ENCODE assay signal across 8 mouse cellular contexts in the genomic region with DNA sequence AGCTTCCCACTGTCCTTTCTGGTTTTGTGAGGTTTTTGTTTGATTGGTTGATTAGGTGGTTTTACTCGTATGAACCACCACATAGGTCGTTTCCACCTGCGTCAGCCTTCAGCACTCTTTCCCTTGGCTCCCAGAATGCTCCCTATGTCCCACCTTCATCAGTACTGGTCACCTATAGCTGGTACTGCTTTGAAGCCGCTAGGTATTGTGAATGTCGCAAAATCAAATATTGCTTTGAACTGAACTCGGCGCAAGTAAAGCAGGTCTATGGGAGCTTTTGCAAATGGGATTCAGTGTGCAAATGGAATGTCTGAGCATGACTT. TPM values are rescaled to one million over a fixed set of nuclear protein-coding genes. Genes with fewer than 3 reads are reported as not detected.
DNase-seq lines count a peak whose midpoint lies in the region; ATAC-seq and TF ChIP-seq lines count a peak whose summit lies in the region.

No protein-coding gene starts in this region.

- WGBS in heart, embryonic 10.5 days, result 17% methylated on average over 7 of the region's 7 CpGs
- 20% methylated on average over 7 of the region's 7 CpGs for WGBS in forebrain, postnatal 0 days
- 10% methylated on average over 7 of the region's 7 CpGs for WGBS in macrophage (ENCODE audit: missing documents)

- H3K27ac ChIP-seq in heart, embryonic 10.5 days, result peak overlapping the region; percentile 89
- no peak overlapping the region for H3K27ac ChIP-seq in ES-E14 (ENCODE audit: insufficient read depth, low read depth, low read length, poor library complexity, severe bottlenecking)
- H3K27ac ChIP-seq in forebrain, postnatal 0 days (ENCODE audit: low read depth, low read length), result peak overlapping the region; percentile 88
- peak overlapping the region; percentile 42 for H3K27ac ChIP-seq in macrophage

- in situ Hi-C loops in ES-E14 (cut with MboI; ENCODE audit: low sequenced_read_pairs in 2 of 2, unreplicated experiment in 2 of 2), result no loop called here

- peak overlapping the region; percentile 95 for H3K4me2 ChIP-seq in forebrain, postnatal 0 days (ENCODE audit: low read depth)

- peak overlapping the region; percentile 96 for H3K4me3 ChIP-seq in heart, embryonic 10.5 days
- peak overlapping the region; percentile 81 to 90; a peak in 3 of 4 replicates for H3K4me3 ChIP-seq in ES-E14 (ENCODE audit: insufficient read depth in 1 of 2, low read depth in 1 of 2, low read length in 2 of 2, poor library complexity in 1 of 2, severe bottlenecking in 1 of 2)
- peak overlapping the region; percentile 80 for H3K4me3 ChIP-seq in forebrain, postnatal 0 days (ENCODE audit: low read depth, low read length)
- peak overlapping the region; percentile 63 for H3K4me3 ChIP-seq in macrophage (ENCODE audit: inconsistent target)

- H3K4me1 ChIP-seq in heart, embryonic 10.5 days, result peaks cover 23% of the 10 kb centered on the region
- H3K4me1 ChIP-seq in ES-E14 (ENCODE audit: control insufficient read depth in 2 of 2, insufficient read depth in 2 of 2, low read length in 2 of 2, poor library complexity in 1 of 2), result peaks cover 0 to 6% of the 10 kb centered on the region in 2 experiments; a peak in 1 of 4 replicates
- H3K4me1 ChIP-seq in forebrain, postnatal 0 days (ENCODE audit: insufficient read depth), result 0 out of 2 replicates have a peak, but pooled peaks cover 7% of the 10 kb centered on the region

- peaks cover 6% of the 10 kb centered on the region; the same call in 1 of the 2 replicates for H3K36me3 ChIP-seq in heart, embryonic 10.5 days
- H3K36me3 ChIP-seq in ES-E14 (ENCODE audit: control insufficient read depth, insufficient read depth, low read length, poor library complexity, severe bottlenecking), result no peaks in the 10 kb centered on the region
- peaks cover 3% of the 10 kb centered on the region; the same call in 1 of the 2 replicates for H3K36me3 ChIP-seq in forebrain, postnatal 0 days (ENCODE audit: insufficient read depth)
- H3K36me3 ChIP-seq in macrophage (ENCODE audit: inconsistent target), result no peaks in the 10 kb centered on the region

- no peaks in the 10 kb centered on the region for H3K9me3 ChIP-seq in heart, embryonic 10.5 days
- H3K9me3 ChIP-seq in ES-E14 (ENCODE audit: control insufficient read depth, insufficient read depth, low read depth, low read length), result no peaks in the 10 kb centered on the region
- H3K9me3 ChIP-seq in forebrain, postnatal 0 days (ENCODE audit: low read length), result no peaks in the 10 kb centered on the region

- DNase-seq in heart, embryonic 10.5 days (ENCODE audit: low spot score), result no peak
- no peak for DNase-seq in heart, postnatal 4 days
- no peak for DNase-seq in ES-E14 (ENCODE audit: low read depth, low spot score)
- no peak for DNase-seq in forebrain, postnatal 0 days
- DNase-seq in adrenal gland, postnatal 36 days, result no peak
- no peak for DNase-seq in cerebellum, adult 9-11 months
- no peak for DNase-seq in thymus, postnatal 14 days

- no peak; the same call in none of the 2 replicates for ATAC-seq in forebrain, postnatal 0 days

- no peak overlapping the region for H3K9ac ChIP-seq in ES-E14 (ENCODE audit: insufficient read depth, low read depth, low read length, poor library complexity, severe bottlenecking)
- peak overlapping the region; percentile 89 for H3K9ac ChIP-seq in forebrain, postnatal 0 days

- TF ChIP-seq CTCF in forebrain, postnatal 0 days (IDR thresholded peaks at IDR 0.05; ENCODE audit: low read depth), result no peak

- H3K79me2 ChIP-seq in macrophage (ENCODE audit: inconsistent target), result peaks cover 39% of the 10 kb centered on the region

- no peaks in the 10 kb centered on the region for H3K27me3 ChIP-seq in heart, embryonic 10.5 days (ENCODE audit: insufficient read depth, poor library complexity, severe bottlenecking)
- H3K27me3 ChIP-seq in forebrain, postnatal 0 days (ENCODE audit: insufficient read depth, low read length), result no peaks in the 10 kb centered on the region

TF ChIP-seq in ES-E14, 5 proteins besides CTCF, POLR2A, EP300 and RAD21:
- no peak for TF ChIP-seq CHD2 (IDR thresholded peaks at IDR 0.05; ENCODE audit: low read depth, low read length)
- no peak for TF ChIP-seq HCFC1 (IDR thresholded peaks at IDR 0.05; ENCODE audit: borderline replicate concordance, insufficient read depth, low read length)
- no peak for TF ChIP-seq ZNF384 (IDR thresholded peaks at IDR 0.05; ENCODE audit: low read depth, low read length)
- TF ChIP-seq ZC3H11A (IDR thresholded peaks at IDR 0.05; ENCODE audit: borderline replicate concordance, low read depth, low read length), result no peak
- TF ChIP-seq MAFK (IDR thresholded peaks at IDR 0.05; ENCODE audit: insufficient read depth, low read depth, low read length), result no peak
TF ChIP-seq in ES-E14: peak in this region for 0.

RNA-seq across cellular contexts. Expression of gene Trappc10, which starts 0.7 kb away (rescaled TPM):
- 11.1 and 13.5 TPM in 2 replicates for polyA plus RNA-seq in heart, embryonic 10.5 days (2016; fragmentation: Nextera tagmentation; extraction: Ambion mirVana)
- 10 to 100 TPM; 43.6 to 45.3 TPM for total RNA-seq in heart, postnatal 4 days (2021)
- 26.1 and 27.9 TPM in 2 replicates for total RNA-seq in ES-E14 (2012; rRNA removed)
- total RNA-seq in forebrain, postnatal 0 days (2014; rRNA removed), result 92.0 and 95.2 TPM in 2 replicates
- polyA plus RNA-seq in forebrain, postnatal 0 days (2015; fragmentation: Nextera tagmentation; extraction: Ambion mirVana), result 28.9 and 31.6 TPM in 2 replicates
- total RNA-seq in macrophage (2018; cell fraction: chromatin; rRNA removed), result 100 to 1,000 TPM in 12 of 26 experiments, 10 to 100 TPM in 14; 83.3 to 169 (median 98.1) TPM
- total RNA-seq in macrophage (2018; cell fraction: cytosol; rRNA removed), result 10 to 100 TPM; 28.0 to 42.2 (median 35.7) TPM
- total RNA-seq in macrophage (2018; cell fraction: nucleus; rRNA removed), result 100 to 1,000 TPM in 1 of 26 experiments, 10 to 100 TPM in 25; 63.5 to 106 (median 71.1) TPM
- 24.0 to 38.9 TPM (median 30.9 TPM) in 3 replicates for polyA plus RNA-seq in macrophage (2018)
- total RNA-seq in adrenal gland, postnatal 36 days (2021), result 10 to 100 TPM; 50.7 to 53.6 TPM
